Mouse (Mus musculus): Measurements from ENCODE around the gene Gm45021. TPM values are rescaled to one million over a fixed set of nuclear protein-coding genes. Genes with fewer than 3 reads are reported as not detected.
A peak's percentile ranks its signal among the peaks of the same experiment; 100 is the strongest.

Gene Gm45021
- not detected in 2 replicates for total RNA-seq (2017)

DNA sequence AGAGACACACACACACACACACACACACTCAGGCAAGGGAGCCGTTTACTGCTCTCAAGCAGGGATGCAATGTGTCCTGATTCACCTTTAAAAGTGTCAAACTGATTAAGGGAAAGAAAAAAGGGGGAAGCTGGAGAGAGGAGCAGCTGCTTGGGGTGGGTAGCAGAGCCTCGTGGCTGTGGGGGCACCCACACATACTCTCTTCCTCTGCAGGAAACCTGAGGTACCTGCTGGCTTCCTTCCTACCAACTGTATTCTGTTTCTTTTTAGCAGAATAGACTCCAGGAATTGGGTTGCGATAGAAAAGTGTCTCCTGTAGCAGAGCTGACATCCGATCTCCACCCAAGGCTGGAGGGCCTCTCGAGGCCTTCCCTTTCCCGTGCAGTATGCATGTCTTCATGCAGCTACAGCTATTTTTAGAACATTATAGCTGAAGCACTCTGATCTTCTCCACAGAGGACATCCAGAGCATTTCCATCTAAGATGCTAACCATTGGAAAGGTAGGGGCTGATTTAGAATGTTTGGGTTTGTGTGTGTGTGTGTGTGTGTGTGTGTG is at the start of gene Gm45021:
Gene Gm45021 (plus strand): TSS at position 417 of the 557 bp plus-strand sequence.
- ATAC-seq (replicated peaks; ENCODE audit: low read depth, poor library complexity, severe bottlenecking), result 0 out of 2 replicates have a peak, but pooled peaks have one; percentile 4

DNA sequence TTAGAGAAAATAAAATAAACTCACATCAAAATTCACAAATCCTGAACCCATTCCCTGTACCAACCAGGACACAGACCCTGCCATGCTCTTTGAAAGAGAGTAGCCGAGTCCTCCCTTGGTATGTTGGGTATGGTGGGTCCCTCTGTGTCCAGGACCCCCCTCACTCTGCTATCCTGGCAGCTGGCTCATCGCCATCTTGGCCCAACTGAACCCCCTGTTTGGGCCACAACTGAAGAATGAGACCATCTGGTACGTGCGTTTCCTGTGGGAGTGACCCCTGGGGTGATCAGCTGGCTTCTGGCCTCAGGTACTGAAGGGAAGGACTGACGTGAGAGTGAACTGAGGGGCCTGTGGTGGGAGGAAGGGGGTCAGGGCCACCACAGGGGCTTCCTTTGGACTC is 49.5 kb upstream of the Gm45021 start:
- no peak for ATAC-seq (replicated peaks; ENCODE audit: low read depth, poor library complexity, severe bottlenecking)

DNA sequence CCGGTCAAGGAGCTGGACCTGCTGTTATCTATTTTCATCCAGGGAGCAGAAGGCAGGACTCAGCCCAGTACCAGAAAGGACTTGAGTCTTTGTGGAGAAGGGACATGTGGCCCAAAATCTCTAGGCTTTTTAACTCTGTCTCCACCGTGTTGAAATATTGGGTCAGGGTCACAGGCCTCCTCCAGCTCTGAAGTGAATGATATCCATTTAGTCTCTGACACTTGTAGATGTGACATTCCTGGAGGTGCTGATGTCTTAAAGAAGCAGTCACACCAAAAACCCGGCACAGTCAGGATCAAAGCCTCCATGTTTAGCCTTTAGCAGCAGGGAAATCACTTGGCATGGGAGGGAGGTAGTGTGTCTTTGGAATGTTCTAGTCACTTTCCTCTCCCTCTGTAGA is 48.7 kb upstream of the Gm45021 start:
- no peak for ATAC-seq (replicated peaks; ENCODE audit: low read depth, poor library complexity, severe bottlenecking)

DNA sequence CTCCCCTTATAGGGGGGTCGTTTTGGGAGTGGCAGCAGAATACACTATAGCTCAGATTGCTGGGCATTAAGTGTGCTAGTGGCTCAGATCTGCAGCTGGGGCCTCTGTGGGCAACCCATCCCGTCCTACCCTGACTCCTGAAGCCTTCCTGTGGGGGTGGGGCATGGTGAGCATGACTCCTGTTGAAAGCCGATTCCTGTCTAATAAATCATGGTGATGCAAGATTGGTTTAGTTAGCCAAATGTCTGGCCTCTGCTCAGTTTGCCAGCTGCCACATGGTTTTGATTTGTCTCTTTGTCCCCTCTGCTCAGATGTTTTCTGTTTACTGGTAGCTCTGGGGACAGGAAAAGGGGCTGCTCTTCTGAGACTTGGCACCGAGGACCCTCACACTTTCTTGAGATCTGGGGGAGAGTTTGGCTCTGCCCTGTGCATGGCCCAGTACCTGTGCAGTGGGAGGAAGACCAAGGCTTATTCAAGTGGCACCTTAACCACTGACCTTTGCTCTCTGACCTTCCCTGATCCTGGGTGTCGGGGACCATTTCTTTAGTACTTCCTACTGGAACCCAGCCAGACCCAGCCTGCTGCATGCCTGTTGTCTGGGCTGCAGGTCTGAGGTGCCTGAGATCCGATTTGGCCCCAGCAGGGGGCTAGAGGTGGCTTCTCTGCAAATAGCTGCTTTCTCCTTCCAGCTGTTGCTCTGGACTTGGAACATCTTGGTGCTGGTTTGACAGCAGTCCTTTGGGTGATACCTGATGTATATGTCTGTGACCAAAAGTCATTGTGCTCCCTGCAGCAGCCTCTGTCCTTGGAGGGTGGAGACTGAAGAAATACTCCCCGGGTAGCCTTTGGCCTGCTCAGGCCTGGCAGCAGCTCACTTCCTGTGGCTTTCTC is 47.6 kb upstream of the Gm45021 start:
- peak; percentile 53 for ATAC-seq (replicated peaks; ENCODE audit: low read depth, poor library complexity, severe bottlenecking)

DNA sequence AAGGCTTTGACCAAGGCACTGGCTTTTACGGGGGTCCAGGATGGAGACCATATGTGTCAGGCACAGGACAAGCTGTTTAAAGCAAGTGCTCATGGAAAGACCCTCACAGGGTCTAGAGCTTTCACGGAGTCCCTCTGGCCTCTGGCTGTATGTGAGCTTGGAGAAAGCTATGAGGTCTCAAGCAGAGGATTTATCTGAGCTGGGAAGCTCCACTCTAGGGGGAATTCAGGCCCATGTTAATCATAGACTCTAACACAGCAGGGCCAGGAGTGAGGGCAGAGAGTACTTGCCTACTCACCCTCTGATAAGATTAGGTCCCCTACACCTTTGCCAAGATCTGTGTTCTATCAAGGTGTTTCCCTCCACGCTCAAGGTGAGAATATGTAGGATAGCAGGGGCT is 46.8 kb upstream of the Gm45021 start:
- no peak for ATAC-seq (replicated peaks; ENCODE audit: low read depth, poor library complexity, severe bottlenecking)

DNA sequence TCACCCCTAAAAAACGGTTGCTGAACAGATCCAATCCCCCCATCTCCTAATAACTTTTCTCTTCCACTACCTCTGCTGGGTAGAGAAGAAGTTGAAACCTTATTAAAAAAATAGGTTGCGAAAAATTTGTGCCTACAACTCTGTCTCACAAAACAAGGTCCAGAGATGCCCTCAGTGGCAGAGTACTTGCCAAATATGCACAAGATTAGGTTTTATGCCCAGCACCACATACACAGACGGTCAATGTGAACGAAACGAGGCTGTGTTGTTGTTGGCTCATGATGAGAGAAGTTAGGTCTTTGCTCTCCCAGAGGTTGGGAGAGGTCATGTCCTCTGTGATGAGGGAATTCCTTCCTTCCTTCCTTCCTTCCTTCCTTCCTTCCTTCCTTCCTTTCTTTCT is 44.2 kb upstream of the Gm45021 start:
- ATAC-seq (replicated peaks; ENCODE audit: low read depth, poor library complexity, severe bottlenecking), result no peak

DNA sequence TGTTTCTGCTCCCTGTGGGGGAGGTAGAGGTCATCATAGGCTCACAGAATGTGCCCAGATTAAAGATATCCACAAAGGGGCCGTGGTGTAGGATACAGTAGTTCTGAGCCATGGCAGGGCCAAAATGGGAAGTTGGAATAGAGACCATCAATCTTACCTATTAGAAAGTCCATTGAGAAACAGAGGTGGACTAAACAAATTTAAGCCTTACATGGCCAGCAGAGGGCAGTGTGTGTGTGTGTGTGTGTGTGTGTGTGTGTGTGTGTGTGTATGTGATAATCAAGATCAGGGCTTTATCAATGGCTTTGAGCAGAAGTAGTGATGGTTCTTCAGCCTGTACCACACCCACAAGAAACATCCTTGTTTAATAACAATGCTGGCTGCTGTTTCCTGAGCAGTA is 43.1 kb upstream of the Gm45021 start:
- peak; percentile 34 for ATAC-seq (replicated peaks; ENCODE audit: low read depth, poor library complexity, severe bottlenecking)

DNA sequence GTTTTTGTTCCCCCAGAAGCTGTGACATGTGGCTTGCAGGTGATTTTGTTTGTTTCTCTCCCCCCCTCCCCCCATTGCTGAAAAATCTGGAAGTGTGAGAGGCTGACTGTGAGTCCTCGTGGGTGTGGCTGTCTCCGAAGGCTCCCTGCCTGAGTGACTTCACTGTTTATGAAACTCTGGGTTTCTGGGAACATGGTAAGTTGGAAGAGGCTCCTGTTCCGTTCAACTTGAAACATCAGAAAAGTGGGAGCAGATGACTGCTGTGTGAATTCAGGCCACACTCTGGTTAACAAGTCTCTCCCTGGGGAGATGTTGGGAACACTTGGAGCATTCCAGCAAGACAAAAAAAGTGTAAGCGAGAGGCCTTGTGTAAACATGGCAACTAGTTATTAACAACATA is 42.6 kb upstream of the Gm45021 start:
- no peak for ATAC-seq (replicated peaks; ENCODE audit: low read depth, poor library complexity, severe bottlenecking)

DNA sequence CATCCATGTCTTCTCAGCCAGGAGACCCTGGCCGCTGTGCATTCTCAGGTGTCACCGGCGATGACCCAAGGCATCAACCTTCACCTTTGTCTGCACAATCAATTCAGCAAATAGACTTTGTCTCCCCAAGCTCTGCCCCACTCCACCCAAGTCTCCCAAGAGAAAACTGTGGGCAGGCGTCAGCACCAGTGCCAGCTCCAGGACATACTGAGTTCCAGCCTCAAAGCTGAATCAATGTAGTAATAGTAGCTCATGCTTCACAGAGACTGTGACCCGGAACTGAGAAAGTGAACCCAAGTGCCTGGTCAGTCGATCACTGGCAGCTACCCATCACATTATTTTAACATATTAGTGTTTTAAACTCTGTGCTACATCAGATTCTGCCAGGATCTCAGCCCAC is 41.1 kb upstream of the Gm45021 start:
- no peak for ATAC-seq (replicated peaks; ENCODE audit: low read depth, poor library complexity, severe bottlenecking)

DNA sequence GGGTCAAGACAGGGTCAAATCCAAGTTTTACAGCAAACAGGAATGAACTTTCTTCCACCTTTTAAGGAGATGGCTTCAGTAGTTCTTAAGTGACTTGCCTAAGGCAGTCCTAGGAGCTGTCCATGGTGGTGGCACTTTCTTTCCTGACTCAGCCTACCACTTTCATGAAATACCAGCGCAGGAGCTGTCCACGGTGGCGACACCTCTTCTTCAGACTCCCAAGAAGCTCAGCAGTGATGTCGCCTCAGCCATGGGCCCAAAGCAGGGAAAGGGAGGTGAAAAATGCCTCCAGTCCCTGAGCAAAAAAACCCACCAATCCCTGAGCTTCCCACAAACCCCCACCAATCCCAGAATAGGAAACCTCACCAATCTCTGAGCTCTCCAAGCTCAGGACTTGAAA is 36.5 kb upstream of the Gm45021 start:
- ATAC-seq (replicated peaks; ENCODE audit: low read depth, poor library complexity, severe bottlenecking), result no peak

DNA sequence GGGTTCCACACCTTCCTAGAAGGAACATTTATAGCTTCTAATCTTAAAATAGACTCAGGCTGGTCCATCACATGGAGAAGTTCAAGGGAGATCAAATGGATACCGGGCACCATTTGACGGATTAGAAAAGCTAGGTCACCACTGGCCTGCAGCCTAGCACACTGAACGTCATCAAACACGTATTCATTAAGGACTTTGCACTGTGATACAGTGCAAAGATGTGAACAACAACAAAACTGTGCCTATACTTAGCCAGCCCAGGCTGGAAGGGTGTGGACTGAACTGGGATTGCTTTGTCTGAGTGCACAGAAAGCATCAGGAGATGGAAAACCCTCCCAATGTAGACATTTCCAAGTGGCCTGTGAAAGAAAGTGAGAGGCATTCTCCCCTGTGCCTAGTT is 35.6 kb upstream of the Gm45021 start:
- ATAC-seq (replicated peaks; ENCODE audit: low read depth, poor library complexity, severe bottlenecking), result no peak

DNA sequence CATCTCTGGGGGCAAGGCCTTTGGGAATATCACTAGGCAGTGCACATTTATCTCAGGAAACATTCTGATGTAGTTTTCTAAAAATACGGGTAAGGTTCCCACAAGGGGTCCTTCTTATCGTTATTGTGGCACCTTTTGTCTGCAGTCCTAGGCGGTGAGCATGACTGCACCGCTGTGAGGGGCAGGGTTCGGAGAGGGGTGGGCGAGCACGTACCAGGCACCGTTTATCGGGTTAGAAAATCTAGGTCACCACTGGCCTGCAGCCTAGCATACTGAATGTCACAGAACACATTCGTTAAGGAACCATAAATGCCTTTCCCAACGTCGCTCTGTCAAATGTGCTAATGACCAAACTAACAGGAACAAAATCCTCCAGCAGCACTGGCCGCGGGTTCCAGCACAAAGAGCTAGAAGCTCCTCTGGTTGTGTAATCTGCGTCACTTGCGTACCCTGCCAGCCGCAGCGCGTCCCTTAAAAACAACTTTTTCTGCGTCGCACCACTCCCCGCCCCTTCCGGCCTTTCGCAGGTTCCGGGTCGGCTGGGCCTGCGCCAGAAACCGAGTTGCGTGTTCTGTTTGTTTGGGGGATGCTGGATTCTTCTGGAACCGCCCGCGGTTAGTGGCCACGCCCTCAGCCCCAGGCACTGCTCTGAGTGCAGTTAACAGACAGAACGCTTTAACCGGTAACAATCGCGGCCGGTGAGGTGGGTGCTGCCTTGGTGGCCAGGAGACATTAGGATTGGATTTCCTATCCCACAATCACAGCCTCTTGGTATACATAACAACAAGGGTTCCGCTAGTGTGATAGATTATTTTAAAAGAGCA is 34.9 kb upstream of the Gm45021 start, which contains the start of gene Lrrc61:
Gene Lrrc61 (plus strand): TSS at position 517 of the 824 bp plus-strand sequence.
- ATAC-seq (replicated peaks; ENCODE audit: low read depth, poor library complexity, severe bottlenecking), result peak; percentile 95

DNA sequence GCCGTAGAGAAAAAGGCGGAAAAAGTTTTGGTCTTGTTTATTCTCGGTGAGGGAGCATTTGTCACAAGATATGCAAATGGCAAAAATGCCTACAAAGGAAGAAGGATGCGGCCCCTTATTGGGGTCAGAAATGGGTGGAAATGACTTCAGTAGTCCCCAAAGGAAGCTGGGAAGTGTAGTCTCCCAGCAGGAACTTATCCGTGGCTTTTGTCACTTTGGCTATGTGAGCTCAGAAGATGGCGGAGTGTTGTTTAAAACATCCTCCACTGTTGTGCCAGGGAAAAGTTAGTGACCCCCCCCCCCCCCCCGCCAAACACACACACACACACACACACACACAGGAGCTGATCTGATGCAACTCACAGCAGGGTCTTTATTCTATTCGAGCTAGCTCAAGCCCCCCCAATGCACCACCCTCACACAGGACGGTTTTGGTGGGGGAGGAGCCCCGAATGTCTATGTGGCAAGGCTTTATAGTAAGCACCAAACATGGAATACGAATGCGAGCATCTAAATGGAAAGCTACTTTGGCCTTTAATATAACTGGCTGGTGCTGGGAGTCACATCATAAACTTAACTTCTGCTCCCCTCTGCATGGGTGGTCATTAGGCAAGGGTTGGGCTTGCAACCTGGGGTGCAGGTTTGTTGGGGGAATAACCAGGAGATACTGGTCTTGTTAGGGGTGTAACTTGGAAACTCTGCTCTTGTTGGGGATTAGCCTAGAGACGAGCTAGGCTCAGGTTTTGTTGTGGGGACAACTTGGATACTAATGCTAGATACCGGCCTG is 34.1 kb upstream of the Gm45021 start:
- ATAC-seq (replicated peaks; ENCODE audit: low read depth, poor library complexity, severe bottlenecking), result peak; percentile 51

DNA sequence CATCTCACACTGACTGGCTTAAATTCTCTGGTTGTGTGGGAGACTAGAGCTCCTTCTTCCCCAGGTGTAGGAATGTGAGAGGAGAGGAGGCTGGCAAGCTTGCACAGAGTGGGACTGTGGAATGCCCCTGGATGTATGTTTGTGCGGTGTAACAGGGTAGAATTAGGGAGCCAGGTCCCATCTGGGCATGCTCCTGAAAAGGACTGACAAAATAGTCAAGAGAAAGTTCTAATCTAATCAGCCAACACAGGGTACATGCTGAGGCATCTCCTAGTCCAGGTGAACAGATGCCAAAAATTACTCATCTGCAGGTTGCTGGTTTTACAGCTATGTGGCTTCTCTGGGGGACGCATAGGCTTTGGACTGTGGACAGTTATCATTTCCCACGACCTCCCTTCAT is 33.5 kb upstream of the Gm45021 start:
- no peak for ATAC-seq (replicated peaks; ENCODE audit: low read depth, poor library complexity, severe bottlenecking)

DNA sequence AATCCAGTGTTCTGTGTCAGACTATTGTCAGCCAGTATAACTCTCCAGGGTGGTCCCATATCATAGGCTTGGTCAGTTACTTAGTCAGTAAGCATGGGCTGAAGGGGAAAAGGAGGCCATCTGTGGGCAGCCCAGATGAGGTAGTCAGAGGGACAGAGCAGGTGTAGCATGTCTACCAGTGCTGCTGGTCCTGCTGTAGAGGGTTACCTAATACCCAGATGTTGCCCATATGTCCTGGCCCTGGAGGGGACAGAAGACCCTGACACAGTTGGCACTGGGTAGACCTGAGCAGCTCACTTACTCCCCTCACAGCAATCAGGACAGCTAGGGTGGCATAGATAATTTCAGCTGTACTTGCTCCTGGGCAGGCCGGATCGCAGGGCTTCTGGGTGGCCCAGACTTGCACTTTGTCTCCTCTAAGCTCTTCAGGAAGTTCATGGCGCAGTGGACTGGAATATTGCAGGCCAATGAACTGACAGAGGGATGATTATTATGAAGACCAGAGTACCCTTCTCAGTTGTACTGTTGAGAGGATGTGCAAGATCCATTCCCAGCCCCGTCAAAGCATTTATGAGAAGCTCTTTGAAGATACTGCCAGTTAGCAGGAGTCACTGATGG is 23.6 kb upstream of the Gm45021 start:
- no peak for ATAC-seq (replicated peaks; ENCODE audit: low read depth, poor library complexity, severe bottlenecking)

DNA sequence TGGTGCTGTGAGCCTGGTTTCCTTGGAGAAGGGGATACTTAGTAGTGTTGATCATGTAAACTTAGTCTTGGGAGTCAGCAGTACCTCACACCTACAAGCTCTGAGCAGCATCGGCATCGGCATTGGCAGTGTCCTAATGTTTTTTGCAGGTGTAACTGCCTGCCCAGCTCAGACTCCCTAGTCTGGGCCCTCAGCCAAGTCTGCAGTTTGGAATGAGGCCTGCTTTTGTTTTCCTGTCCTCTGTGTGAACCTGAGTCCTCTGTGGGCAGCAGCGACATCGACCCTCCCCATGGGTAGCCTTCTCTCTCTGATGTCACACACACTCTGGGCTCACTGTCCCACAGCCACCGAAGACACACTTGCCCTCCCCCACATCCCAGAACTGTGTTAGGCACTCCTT is 23.1 kb upstream of the Gm45021 start:
- no peak for ATAC-seq (replicated peaks; ENCODE audit: low read depth, poor library complexity, severe bottlenecking)

DNA sequence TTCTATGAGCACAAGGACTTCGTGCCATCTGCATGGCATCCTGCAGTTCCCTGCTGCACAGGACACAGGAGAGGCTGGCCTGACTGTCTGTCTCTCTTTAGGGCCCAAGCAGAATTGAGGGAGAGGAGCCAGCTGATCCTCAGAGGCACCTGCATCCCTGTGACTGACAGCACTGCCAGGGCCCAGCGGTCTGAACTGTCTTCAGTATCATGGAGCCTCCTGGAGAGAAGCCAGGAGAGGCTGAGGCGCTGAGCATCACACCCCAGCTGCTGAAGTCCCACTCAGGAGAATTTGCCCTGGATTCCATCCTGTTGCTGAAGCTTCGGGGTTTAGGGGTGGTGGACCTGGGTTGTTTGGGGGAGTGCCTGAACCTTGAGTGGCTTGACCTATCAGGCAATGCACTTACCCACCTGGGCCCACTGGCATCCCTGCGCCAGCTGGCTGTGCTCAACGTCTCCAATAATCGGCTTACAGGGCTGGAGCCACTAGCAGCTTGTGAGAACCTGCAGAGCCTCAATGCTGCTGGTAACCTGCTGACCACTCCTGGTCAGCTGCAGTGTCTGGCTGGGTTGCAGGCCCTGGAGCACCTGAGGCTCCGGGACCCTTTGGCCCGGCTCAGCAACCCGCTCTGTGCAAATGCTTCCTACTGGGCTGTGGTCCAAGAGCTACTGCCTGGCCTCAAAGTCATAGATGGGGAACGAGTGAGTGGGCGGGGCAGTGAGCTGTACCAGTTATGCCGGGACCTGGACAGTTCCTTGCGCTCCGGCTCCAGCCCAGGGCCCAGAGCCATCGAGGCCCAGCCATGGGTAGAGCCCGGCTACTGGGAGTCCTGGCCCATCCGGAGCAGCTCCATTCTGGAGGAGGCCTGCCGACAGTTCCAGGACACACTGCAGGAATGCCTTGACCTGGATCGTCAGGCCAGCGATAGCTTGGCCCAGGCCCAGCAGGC is 21.1 kb upstream of the Gm45021 start:
- peak; percentile 91 for ATAC-seq (replicated peaks; ENCODE audit: low read depth, poor library complexity, severe bottlenecking)

DNA sequence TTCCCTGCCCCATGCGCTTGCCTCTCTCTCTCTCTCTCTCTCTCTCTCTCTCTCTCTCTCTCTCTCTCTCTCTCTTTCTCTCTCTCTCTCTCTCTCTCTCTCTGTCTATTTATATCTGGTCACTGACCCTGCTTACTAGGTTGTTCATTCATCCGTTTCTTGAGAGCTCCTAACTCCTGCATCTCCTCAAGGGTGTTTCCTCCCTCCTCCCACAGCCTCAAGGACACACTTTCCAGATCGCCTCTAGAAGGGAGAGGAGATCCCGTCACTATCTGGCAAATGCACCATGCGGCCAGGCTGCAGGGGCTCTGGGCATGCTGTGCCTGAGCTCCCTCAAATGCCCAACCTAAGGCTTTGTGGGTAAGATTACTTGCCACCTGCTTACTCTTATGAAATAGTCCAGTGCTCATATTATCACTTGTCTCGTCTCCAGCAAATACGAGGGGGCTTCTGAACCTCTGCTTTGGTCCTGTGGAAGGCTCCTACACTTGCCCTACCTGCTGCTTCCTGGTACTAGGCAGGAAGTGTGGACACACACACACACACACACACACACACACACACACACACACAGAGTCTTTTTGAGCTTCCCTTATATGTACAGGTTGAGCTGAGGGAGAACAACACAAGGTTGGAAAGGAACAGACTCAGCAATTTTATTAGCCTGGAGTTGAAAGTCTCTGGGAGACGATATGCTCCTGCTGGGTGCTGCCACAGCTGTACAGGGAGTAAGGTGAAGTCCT is 20.2 kb upstream of the Gm45021 start:
- ATAC-seq (replicated peaks; ENCODE audit: low read depth, poor library complexity, severe bottlenecking), result no peak

All from common myeloid progenitor, adult 5-6 weeks (primary cell).